Mouse (Mus musculus) testis, adult 2 months (tissue): Measurements from ENCODE around the gene Zfp169.

ENCODE experiments used
- CTCF ChIP-seq: fragments of 200-500 bp; IDR thresholded peaks from 2 replicates; pipeline ENCODE4 v1.5.1; 2012; ENCODE audit warnings: low read depth, mild to moderate bottlenecking, inconsistent platforms, low read length, moderate library complexity; ENCODE audit not compliant: control insufficient read depth, insufficient read depth, insufficient replicate concordance
- POLR2A ChIP-seq: fragments of 200-500 bp; IDR thresholded peaks from 2 replicates; pipeline ENCODE4 v1.6.1; 2012; ENCODE audit warnings: low read depth, mild to moderate bottlenecking, inconsistent platforms, low read length, moderate library complexity; ENCODE audit not compliant: control insufficient read depth

GRCm38 (mm10) chr13:48438321-48438720, 74.9 kb downstream of the Zfp169 start:
- TF ChIP-seq POLR2A (no peak), CTCF (no peak)
